Comparison of ENCODE assay signal across 8 mouse cellular contexts in the genomic region with DNA sequence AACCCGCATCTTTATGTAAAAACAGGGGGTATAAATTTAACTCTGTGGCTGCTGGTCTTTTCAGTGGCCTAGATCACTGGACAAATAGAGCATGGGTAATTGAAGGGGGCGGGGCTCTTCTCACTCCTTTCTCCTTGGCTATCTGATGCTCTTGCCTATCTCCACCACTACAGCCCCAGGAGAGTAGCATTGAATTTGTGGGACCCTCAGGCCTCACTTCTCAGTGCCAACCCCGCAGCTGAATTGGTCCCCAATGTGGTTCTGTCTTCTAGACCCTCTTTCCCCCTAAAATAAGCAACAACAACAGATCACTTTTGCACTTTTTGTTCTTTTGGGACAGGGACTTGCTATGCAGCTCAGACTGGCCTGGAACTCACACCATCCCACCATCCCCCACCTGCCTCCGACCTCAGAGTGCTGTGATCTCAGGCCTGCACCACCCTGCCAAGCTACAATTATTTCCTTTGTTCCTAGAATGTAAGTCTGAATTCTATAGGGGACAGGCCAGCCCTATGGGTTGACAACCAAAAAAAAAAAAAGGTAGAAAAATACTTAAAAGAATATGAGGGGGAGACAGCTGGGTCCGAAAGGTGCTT. TPM values are rescaled to one million over a fixed set of nuclear protein-coding genes. Genes with fewer than 3 reads are reported as not detected.
DNase-seq lines count a peak whose midpoint lies in the region; ATAC-seq lines count a peak whose summit lies in the region.

No protein-coding gene starts in this region.

- DNase-seq in kidney, postnatal 4 days = no peak
- no peak for DNase-seq in forebrain, embryonic 11.5 days (ENCODE audit: low spot score)
- no peak for DNase-seq in right cerebral cortex, postnatal 14 days
- no peak for DNase-seq in urinary bladder, adult 18-20 months (ENCODE audit: low spot score in 2 of 2)
- DNase-seq in left cerebral cortex, adult 18-20 months (ENCODE audit: low spot score in 2 of 2) = no peak

- no peaks in the 10 kb centered on the region for H3K36me3 ChIP-seq in kidney, embryonic 15.5 days
- H3K36me3 ChIP-seq in forebrain, embryonic 11.5 days (ENCODE audit: control insufficient read depth, insufficient read depth, low read length) = no peaks in the 10 kb centered on the region
- H3K36me3 ChIP-seq in intestine, embryonic 15.5 days = no peaks in the 10 kb centered on the region
- H3K36me3 ChIP-seq in neural tube, embryonic 12.5 days = no peaks in the 10 kb centered on the region

- 45% methylated on average over 5 of the region's 5 CpGs for WGBS in kidney, embryonic 15.5 days
- WGBS in forebrain, embryonic 11.5 days = 36% methylated on average over 5 of the region's 5 CpGs
- whole genome bisulfite sequencing in intestine, embryonic 15.5 days = 51% methylated on average over 5 of the region's 5 CpGs
- WGBS in neural tube, embryonic 12.5 days = 23% methylated on average over 5 of the region's 5 CpGs

- no peaks in the 10 kb centered on the region for H3K27me3 ChIP-seq in kidney, embryonic 15.5 days
- H3K27me3 ChIP-seq in forebrain, embryonic 11.5 days (ENCODE audit: control insufficient read depth, insufficient read depth, low read length) = no peaks in the 10 kb centered on the region
- H3K27me3 ChIP-seq in intestine, embryonic 15.5 days (replicated peaks) = no peaks in the 10 kb centered on the region
- H3K27me3 ChIP-seq in neural tube, embryonic 12.5 days (replicated peaks) = no peaks in the 10 kb centered on the region

- no peak overlapping the region for H3K9ac ChIP-seq in kidney, embryonic 15.5 days
- H3K9ac ChIP-seq in forebrain, embryonic 11.5 days (ENCODE audit: low read length) = peak overlapping the region; percentile 39; the same call in 1 of the 2 replicates
- H3K9ac ChIP-seq in intestine, embryonic 15.5 days = no peak overlapping the region
- no peak overlapping the region for H3K9ac ChIP-seq in neural tube, embryonic 12.5 days

- peaks cover 19% of the 10 kb centered on the region for H3K4me1 ChIP-seq in kidney, embryonic 15.5 days
- peaks cover 6% of the 10 kb centered on the region; the same call in 1 of the 2 replicates for H3K4me1 ChIP-seq in forebrain, embryonic 11.5 days (replicated peaks; ENCODE audit: control insufficient read depth, insufficient read depth, low read length)
- peaks cover 9% of the 10 kb centered on the region for H3K4me1 ChIP-seq in intestine, embryonic 15.5 days (replicated peaks)
- H3K4me1 ChIP-seq in neural tube, embryonic 12.5 days = peaks cover 16% of the 10 kb centered on the region

- no peak overlapping the region for H3K4me3 ChIP-seq in kidney, embryonic 15.5 days (replicated peaks)
- no peak overlapping the region for H3K4me3 ChIP-seq in forebrain, embryonic 11.5 days (ENCODE audit: low read depth, low read length)
- H3K4me3 ChIP-seq in intestine, embryonic 15.5 days (replicated peaks) = no peak overlapping the region
- no peak overlapping the region for H3K4me3 ChIP-seq in neural tube, embryonic 12.5 days

- ATAC-seq in kidney, embryonic 15.5 days (replicated peaks; ENCODE audit: low FRiP score) = 0 out of 2 replicates have a peak, but pooled peaks have one; percentile 4
- ATAC-seq in forebrain, embryonic 11.5 days (replicated peaks; ENCODE audit: low FRiP score) = peak; percentile 82
- ATAC-seq in intestine, embryonic 15.5 days = peak; percentile 42
- ATAC-seq in neural tube, embryonic 12.5 days (ENCODE audit: low FRiP score, low read depth) = peak; percentile 91

- peak overlapping the region; percentile 3; the same call in 1 of the 2 replicates for H3K27ac ChIP-seq in kidney, embryonic 15.5 days
- peak overlapping the region; percentile 89 for H3K27ac ChIP-seq in forebrain, embryonic 11.5 days (ENCODE audit: low read depth, low read length)
- H3K27ac ChIP-seq in intestine, embryonic 15.5 days = no peak overlapping the region
- peak overlapping the region; percentile 71 for H3K27ac ChIP-seq in neural tube, embryonic 12.5 days

- peak overlapping the region; percentile 27 for H3K4me2 ChIP-seq in kidney, embryonic 15.5 days
- peak overlapping the region; percentile 36; the same call in 1 of the 2 replicates for H3K4me2 ChIP-seq in forebrain, embryonic 11.5 days (ENCODE audit: low read depth, low read length, severe bottlenecking)
- 0 out of 2 replicates have a peak overlapping the region, but pooled peaks have one; percentile 29 for H3K4me2 ChIP-seq in intestine, embryonic 15.5 days (replicated peaks)
- H3K4me2 ChIP-seq in neural tube, embryonic 12.5 days (replicated peaks) = peak overlapping the region; percentile 43

- no peaks in the 10 kb centered on the region for H3K9me3 ChIP-seq in kidney, embryonic 15.5 days (replicated peaks)
- no peaks in the 10 kb centered on the region for H3K9me3 ChIP-seq in forebrain, embryonic 11.5 days (ENCODE audit: control insufficient read depth, low read length)
- no peaks in the 10 kb centered on the region for H3K9me3 ChIP-seq in intestine, embryonic 15.5 days
- no peaks in the 10 kb centered on the region for H3K9me3 ChIP-seq in neural tube, embryonic 12.5 days

RNA-seq across cellular contexts. Expression of gene Btg1, which starts 30.2 kb away (rescaled TPM):
- polyA plus RNA-seq in kidney, embryonic 15.5 days (2015; fragmentation: Nextera tagmentation; extraction: Ambion mirVana) = 44.9 TPM in 2 replicates
- polyA plus RNA-seq in forebrain, embryonic 11.5 days (2014; fragmentation: Nextera tagmentation; extraction: Ambion mirVana) = 35.9 and 40.2 TPM in 2 replicates
- 43.9 and 47.9 TPM in 2 replicates for polyA plus RNA-seq in intestine, embryonic 15.5 days (2015; fragmentation: Nextera tagmentation; extraction: Ambion mirVana)
- 67.8 and 69.5 TPM in 2 replicates for polyA plus RNA-seq in neural tube, embryonic 12.5 days (2016; fragmentation: Nextera tagmentation; extraction: Ambion mirVana)
- total RNA-seq in left cerebral cortex, adult 18-20 months (2021) = 10 to 100 TPM; 33.7 to 37.3 TPM

Comparison
In these comparisons a context has a peak if more than half of its experiments do, and no peak if none do; other contexts are left out.
1. ATAC-seq: peak in every context shown above with its lines; median percentile 91 in neural tube, embryonic 12.5 days; 82 in forebrain, embryonic 11.5 days; 42 in intestine, embryonic 15.5 days; 4 in kidney, embryonic 15.5 days.